Mouse (Mus musculus): Measurements from ENCODE around the gene Car8.
A peak's percentile ranks its signal among the peaks of the same experiment; 100 is the strongest.

Car8 gene

DNA sequence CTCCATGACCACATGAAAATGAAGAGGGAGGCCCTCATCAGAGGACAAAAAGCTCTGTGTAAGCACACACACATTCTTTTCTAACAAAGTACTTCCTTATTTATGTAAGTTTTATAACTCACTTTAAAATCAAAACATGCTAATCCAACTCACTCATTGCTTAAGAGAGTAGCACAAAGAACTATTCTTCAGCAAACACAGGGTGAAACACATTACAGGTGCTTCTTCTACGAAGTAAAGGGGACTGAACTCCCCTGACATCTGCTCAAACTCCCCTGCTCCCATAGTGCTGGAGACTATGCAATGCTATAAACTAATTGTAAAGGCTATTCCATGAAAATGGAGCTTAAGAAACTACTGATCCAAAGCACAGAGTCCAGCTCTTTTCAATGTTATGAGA, 35.5 kb downstream of the Car8 start:
- DNase-seq (ENCODE audit: low read depth, low spot score), result no peak

DNA sequence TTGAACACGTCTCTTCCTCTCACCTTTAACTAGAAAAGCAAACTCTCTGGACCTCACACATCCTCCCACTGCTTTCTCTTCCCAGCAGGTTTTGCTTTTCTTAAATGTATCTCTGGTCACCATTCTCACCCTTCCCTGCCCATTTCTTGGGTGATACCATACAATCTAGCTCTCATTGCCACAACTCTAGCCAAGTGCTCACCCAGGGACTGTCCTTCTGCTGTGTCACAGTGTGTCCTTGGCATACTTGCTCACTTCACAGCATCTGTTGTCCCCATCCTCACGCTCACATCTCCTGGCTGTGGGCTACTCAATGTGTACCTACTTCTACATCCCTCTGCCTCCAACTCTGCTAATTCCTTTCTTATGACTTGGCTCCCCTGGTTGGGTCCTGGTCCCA, 37.2 kb downstream of the Car8 start:
- no peak for DNase-seq (ENCODE audit: low read depth, low spot score)

DNA sequence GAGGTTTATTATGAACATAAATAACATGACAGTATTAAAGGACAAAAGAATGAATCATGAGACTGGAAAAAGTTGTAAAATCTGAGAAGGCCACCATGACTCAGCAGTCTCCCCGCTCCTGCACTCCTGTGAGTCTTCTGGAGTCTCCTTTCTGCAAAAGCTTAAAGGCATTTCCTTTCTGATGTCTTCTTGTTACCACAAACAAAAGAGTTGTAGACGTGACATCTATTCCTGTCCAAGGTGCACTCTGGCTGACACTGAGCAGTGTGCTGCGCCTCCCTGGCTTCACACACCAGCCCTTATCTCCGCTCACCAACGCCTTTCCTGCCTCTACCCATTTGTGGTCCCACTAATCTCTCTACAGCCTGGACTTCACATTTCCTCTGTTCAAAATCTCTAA, 38.8 kb downstream of the Car8 start:
- DNase-seq (ENCODE audit: low read depth, low spot score), result no peak

DNA sequence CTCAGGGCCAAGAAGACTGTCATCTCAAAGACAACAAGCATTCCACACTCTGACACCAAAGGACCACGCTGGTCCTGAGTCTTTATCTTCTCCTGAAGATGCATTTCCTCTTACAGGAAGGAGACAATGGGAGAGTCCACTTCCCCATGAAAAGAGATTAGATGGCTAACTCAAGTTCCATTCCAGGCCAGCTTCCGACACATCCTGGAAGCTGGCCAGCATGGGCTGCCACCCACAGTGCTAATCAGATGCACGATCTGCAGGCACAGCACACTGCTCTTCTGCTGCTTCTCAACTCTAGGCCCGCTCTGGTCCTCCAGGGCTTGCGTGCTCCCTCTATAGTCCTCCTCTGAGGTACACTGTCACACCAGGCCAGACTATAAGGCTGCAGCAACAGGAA, 40.8 kb downstream of the Car8 start:
- no peak for DNase-seq (ENCODE audit: low read depth, low spot score)

DNA sequence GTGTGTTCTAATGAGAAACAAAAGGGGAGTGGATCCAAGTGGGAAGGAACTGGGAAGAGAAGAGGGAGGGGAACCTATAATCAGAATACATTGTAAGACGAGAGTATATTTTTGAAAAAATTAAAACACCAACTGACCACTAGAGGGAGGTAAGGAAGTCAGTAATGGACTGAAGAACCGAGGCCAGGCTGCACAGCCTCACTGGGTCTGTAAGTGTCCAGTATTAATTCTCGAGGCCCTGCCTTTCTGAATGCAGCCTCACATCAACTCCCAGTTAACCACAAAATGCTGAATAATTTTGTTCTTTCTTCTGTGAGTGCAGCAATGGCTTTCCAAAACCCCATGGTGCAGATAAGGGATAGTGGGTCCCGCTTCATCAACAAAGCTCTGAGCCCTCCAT, 48.4 kb downstream of the Car8 start:
- DNase-seq (ENCODE audit: low read depth, low spot score), result peak; percentile 39

DNA sequence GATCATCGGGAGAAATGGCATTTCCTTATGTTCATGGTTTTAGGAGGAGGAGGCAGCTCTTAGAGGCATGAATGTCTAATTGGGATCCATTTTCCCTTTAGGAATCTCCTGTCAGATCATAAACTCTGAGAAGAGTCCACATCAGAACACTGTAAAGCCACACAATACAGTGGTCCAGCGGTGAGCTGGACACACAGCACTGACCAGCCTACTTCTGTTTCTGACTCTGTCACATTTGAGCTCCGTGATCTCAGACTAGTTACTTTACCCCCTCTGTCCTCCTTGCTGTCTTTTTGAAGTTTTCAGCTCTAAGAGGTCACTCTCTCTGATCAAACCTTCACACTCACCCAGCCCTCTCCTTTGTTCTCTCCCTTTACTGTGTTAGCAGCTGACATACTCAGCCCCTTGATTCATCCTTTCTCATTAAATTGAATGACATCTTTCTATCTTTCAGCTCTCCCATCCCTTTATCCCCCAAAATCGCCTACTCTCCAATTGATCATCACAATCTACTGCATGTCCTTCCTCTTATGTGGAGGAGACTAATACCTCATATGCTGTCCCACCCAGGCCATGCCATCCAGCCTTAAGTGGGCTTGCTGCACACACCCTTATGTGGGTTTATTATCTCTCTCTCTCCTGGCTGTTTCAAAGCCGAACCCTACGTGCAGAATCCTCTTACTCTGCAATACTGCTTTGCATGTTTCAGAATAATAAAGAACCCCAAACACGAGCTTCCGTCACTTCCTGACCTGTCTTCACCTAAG, 51.7 kb downstream of the Car8 start:
- DNase-seq (ENCODE audit: low read depth, low spot score), result no peak

DNA sequence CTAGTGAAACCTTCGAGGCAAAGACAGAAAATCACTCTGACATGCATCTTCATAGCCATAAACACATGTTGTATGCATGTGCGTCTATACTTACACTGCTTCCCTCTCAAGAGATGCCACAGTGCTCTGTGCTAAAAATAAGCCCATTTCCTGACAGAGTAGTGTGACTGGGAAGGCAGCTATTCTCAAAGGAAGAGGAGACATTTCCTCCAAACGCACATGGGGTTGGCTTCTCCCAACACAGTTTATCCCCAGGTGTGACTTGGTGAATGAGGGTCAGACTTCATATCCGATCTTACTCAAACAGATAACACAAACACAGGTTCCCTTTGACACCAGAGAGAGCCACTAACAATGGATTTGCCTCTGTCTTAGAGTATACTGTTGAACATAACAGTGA, 58.3 kb downstream of the Car8 start:
- no peak for DNase-seq (ENCODE audit: low read depth, low spot score)

DNA sequence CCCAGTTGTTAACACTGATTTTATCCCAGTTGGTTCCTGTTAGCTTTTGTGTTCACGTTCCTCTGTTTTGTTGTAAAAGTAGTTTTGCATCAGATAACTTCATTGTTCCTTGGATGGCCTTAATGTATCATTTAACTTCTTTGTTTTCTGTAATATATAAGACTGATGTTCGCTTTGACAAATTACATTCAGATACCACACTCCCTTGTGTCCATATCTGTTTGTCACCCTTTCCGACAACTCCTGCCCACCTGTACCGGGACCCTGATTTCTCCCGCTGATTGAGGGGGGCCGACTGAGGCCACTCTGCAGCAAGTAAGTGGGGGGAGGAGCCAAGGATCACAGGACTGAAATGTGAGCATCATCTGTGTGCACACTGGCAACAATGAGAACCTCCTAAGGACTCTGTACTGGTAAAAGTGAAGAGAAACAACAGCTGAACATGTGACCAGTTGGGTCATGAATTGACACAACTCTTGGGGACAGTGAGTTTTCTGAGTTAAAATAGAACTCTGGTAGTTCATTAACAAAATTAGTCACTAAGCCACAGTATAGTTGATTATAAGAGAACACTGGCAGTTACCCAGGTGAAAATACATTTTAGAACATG, 84.1 kb downstream of the Car8 start:
- peak; percentile 55 for DNase-seq (ENCODE audit: low read depth, low spot score)

DNA sequence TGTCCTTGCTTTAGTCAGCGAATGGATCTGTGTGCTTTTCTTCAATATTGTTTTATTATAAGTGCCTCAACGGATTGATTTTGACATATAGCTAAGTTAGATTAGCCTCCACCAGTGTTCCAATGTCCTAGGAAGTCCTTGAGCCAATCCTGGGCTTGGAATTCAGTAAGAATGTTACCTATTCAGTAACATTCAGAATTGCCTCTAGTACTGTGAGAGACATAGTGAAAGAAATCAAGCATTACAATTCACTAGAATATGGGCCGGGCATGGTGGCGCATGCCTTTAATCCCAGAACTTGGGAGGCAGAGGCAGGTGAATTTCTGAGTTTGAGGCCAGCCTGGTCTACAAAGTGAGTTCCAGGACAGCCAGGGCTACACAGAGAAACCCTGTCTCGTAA, 84.9 kb downstream of the Car8 start:
- peak; percentile 26 for DNase-seq (ENCODE audit: low read depth, low spot score)

DNA sequence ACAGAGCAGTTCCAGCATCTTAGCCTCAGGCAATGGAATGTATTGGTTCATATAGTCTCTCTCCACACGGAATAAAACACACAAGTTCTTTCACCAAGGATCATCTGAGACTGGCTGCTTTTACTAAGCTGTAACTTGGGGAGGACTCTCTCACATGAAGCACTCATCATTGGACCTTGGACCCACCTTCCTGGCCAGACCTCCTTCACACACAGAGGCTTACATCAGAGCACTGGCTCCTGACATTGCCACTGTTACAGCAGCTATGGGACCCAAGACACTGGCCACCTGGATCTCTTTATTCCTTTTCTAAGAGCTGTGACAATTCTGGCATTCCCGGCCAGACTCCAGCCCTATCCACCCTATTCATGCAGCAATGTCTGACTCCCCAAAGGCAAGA, 101.4 kb downstream of the Car8 start:
- no peak for DNase-seq (ENCODE audit: low read depth, low spot score)

DNA sequence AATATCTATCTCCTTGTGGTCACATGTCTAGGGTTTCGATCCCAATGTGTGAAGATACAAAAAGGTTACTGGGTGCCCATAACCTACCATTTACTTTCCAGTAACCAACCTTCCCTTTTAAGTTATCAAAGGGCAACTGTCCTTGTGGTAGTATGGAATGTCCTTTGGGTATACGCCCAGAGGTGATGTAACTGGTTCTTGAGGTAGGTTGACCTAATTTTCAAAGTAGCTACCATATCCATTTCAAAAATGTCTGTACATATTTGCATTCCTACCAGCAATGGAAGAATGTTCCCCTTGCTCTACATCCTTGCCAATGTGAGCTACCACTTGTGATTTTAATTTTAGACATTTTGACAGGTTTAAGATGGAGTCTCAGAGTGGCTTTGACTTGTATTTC, 106.8 kb downstream of the Car8 start:
- no peak for DNase-seq (ENCODE audit: low read depth, low spot score)

DNA sequence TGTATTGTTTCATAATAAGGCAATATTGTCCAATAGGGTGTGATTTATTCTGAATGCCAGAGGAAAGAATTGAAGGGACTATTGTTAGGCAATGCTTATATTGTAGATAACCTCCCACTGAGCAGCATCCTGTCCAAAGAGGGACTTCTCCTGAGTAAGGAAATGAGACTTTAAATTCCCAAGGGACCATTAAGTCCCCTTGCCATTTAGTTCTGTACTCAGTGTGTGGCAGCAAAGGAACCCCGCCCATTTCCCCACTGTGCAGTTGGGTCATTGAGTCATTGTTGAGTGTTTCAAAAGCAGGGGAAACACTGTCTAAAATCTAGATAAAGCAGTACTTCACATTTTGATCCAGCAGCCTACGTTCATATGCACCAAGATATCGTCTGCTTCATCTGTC, 125.3 kb downstream of the Car8 start:
- DNase-seq (ENCODE audit: low read depth, low spot score), result peak; percentile 13

DNA sequence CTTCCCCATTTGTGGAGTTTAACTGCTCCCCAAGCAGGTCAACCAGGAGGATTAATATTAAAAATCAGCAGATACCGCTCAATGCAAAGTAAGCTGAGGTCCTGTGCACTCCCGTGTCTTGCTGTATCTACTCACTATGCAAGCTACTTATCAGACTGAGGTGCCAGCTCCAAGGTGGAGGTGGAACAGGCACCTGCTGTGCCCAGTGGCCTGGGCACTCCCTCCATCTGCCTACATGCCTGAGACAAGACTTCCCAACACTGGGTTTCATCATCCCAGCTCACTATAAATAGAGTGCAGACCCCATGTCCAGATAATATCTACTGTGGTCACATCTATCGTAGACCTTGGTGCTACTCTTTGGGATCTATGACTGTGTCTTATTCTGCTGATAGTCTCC, 127.0 kb downstream of the Car8 start:
- DNase-seq (ENCODE audit: low read depth, low spot score), result no peak

DNA sequence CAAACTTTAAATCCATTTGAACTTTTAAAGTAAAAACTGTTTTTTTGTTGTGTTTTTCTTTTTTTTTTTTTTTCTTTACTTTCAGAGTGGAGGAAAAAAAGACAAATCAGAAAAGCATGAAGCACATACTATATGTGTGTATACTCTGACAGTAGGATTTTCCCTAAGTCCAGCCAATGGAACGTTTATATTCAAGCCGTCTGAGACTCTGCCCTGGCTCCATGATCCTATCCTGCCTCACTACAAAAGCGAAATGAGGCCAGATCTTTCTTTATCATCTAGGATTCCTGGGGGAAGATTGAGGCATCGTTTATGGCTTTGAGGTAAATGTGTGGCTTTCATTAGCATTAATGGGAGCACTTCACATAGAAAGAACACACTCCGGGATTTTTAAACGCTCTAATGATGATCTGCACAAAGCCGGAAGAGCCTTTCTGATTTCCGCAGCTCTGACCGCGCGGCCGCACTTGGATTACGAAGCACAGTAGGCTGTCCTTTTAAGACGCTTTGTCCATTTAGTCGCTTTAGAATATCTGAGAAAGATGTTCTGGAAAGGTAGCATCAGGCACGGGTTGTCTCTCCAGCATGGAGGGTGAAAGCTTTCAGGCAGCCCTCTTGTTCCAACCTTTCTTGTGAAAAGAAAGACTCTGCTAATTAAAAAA, 128.8 kb downstream of the Car8 start:
- peak; percentile 7 for DNase-seq (ENCODE audit: low read depth, low spot score)

DNA sequence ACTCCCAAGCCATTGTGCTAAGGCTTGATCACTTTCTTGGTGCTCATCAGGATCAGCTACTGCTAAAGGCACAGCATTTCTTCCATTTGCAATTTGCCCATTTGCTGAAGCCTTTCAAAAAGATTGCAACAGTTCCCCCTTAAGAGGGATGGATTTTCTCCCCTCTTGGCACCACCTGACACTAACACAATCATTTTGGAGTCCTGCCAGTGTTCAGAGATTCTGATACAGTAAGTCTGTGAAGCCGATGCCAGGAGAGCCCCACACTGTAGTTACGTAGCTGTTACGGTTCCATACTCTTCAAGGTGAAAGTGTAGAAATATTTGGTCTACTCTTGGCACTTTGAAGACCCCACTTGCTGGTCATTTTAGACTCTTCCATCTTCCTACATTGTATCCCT, 137.4 kb downstream of the Car8 start:
- no peak for DNase-seq (ENCODE audit: low read depth, low spot score)

DNA sequence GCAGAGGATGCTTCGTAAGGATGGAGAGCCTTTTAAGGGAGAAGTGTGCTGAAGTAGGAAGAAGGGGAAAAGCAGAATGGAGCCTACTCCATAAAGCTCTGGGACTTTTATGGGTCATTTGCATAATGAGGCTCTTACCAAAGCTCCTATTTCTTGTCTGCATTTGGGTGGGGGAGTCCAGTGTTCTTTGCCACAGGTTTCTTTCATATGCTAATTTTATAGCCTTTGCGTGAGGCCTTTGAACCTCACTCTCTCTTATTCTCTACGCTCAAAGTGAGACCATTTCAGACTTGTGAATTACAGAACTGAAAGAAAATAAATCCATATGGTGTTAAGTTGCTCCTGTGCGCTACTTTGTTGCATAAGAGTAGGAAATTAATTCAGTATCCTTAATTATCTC, 140.8 kb downstream of the Car8 start:
- DNase-seq (ENCODE audit: low read depth, low spot score), result peak; percentile 56

DNA sequence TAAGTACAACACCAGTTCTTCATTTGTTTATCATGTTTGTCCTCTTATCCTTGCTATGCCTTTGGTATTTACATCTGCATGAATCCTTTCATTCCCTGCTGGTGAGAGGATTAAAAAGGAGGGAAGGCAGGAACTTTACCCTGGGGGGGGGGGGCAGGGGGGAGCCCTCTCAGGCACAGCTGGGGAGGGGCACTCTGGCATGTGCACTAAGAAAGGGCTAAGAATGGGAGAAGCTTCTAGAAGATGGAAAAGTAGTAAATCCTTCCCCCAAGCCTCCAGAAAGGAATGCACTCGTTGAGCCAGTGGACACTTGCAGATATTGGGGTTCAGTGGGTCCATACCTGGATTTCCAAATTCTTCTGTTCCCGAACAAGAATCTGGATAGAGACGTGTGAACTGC, 141.2 kb downstream of the Car8 start:
- DNase-seq (ENCODE audit: low read depth, low spot score), result no peak

DNA sequence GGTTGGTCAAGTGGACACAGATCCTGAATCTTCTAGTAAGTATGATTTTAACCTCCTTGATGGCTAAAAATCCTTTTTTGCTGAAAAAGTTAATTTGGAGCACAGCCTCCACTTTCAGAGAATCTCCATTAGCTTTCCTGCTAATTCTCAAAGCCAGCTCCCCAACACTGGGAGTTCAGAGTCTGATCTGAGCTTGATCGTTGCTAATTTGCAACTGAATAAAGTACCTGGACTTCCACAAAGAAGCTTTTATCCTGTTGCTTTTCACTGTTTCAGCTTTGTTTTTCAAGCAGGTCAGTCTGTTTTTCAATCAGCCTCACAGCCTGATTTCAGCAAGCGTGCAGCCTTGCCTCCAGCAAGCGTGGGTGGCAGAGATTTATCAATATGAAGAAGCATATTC, 145.3 kb downstream of the Car8 start:
- DNase-seq (ENCODE audit: low read depth, low spot score), result peak; percentile 62
